Mouse (Mus musculus) intestine, postnatal 0 days (tissue): Measurements from ENCODE around the gene Frs3. TPM values are rescaled to one million over a fixed set of nuclear protein-coding genes. Genes with fewer than 3 reads are reported as not detected.
A peak's percentile ranks its signal among the peaks of the same experiment; 100 is the strongest.

Source experiments
- ATAC-seq: fragments of 200-750 bp; cut with Nextera tagmentation; 2 replicates; pipeline ENCODE4 v1.8.0; 2017; ENCODE audit warnings: mild to moderate bottlenecking, moderate TSS enrichment, moderate library complexity
- H3K27ac ChIP-seq: fragments of 300-500 bp; sonication (generic); 2 replicates; pipeline ENCODE4 v1.5.1; 2014; ENCODE audit warnings: mild to moderate bottlenecking, low read depth, low read length, moderate library complexity
- H3K27me3 ChIP-seq: fragments of 300-500 bp; sonication (generic); replicated peaks from 2 replicates; pipeline ENCODE4 v1.6.1; 2014; ENCODE audit warnings: low read length, mixed read lengths; ENCODE audit not compliant: control insufficient read depth, insufficient read depth
- H3K36me3 ChIP-seq: fragments of 300-500 bp; sonication (generic); 2 replicates; pipeline ENCODE4 v1.6.1; 2014; ENCODE audit warnings: mild to moderate bottlenecking, moderate library complexity; ENCODE audit not compliant: control insufficient read depth, insufficient read depth
- H3K4me1 ChIP-seq: fragments of 300-500 bp; sonication (generic); replicated peaks from 2 replicates; pipeline ENCODE4 v1.6.1; 2014; ENCODE audit warnings: antibody characterized with exemption, low read length, mixed read lengths; ENCODE audit not compliant: control insufficient read depth, insufficient read depth
- H3K4me2 ChIP-seq: fragments of 300-500 bp; sonication (generic); replicated peaks from 2 replicates; pipeline ENCODE4 v1.6.1; 2014; ENCODE audit warnings: low read depth, mild to moderate bottlenecking, moderate library complexity
- H3K4me3 ChIP-seq: fragments of 300-500 bp; sonication (generic); 2 replicates; pipeline ENCODE4 v1.5.1; 2014; ENCODE audit warnings: low read depth, low read length
- H3K9ac ChIP-seq: fragments of 300-500 bp; sonication (generic); 2 replicates; pipeline ENCODE4 v1.6.1; 2014; ENCODE audit warnings: mild to moderate bottlenecking, low read depth, low read length
- H3K9me3 ChIP-seq: fragments of 300-500 bp; sonication (generic); 2 replicates; pipeline ENCODE4 v1.6.1; 2016; ENCODE audit warnings: mixed run types; ENCODE audit not compliant: control insufficient read depth
- CTCF ChIP-seq: sonication (generic); IDR thresholded peaks from 2 replicates; pipeline ENCODE4 v1.5.1; 2016; ENCODE audit warnings: low read depth, mild to moderate bottlenecking, control low read depth, antibody characterized with exemption, moderate library complexity
- WGBS: fragments of 180-500 bp; shearing (Covaris S2); extraction: QIAGEN DNeasy Blood & Tissue Kit; methylation state at CpG from one replicate; pipeline ENCODE4 v1.1.7; 2014; 5-methylcytosine and 5-hydroxymethylcytosine counted together
- polyA plus RNA-seq: library from polyadenylated mRNA; unstranded; fragments of >200 nt; fragmentation: Nextera tagmentation; extraction: Ambion mirVana; gene quantifications from 2 replicates; pipeline ENCODE4 v1.2.1, GENCODE M21; 2015

Frs3 gene
- polyA plus RNA-seq, 1 experiment from 2014 or later, result 2.9 TPM

DNA sequence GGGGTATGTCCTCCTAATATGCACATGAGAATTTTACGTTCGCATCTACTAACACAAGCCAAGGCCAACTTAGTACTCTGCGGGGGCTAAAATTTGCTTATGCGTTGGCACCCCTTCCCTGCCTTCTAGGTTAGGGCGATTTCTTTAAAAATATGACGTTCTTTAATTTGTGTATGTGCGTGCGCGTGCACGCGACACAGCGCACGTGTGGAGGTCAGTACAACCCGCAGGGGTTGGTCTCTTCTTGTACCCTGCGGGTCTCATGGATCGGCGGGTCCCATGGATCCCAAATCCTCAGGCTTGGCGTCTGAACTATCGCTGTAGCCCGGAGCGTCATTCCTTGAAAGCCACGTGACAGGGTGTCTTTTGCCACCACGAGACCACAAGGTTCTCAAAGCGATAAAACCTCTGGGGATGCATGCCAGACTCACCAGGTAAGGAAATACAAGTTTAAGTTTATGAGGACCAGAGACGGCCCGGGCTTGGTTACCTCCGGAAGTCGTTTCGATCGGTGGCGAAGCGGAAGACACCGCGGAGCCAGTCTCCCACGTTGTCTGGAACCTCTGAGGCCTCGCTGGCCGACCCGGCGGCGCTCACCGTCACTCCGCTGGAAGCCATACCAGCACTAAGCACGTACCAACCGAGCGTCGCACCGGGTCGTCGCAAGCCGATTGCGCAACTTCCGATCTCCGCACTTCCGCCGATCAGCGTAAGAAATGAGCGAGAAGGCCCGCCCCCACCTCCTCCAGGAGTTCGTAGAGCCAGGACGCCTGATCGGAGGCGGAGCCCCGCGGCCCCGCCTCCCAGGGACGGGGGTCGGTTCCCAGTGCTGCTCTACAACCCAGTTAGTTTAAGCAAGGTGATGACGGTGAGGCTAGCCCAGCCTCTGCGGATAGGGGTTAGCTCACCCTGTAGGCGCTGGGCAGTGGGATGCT lies 1.2 kb upstream of the Frs3 start:
- Histone ChIP-seq H3K36me3 (peaks cover 14% of the 10 kb centered on the region), H3K4me3 (peak overlapping the region; percentile 87), H3K9me3 (no peaks in the 10 kb centered on the region), H3K4me2 (peak overlapping the region; percentile 100), H3K4me1 (peaks cover 8% of the 10 kb centered on the region), H3K9ac (peak overlapping the region; percentile 75), H3K27me3 (no peaks in the 10 kb centered on the region), H3K27ac (peak overlapping the region; percentile 90)
- no peak for TF ChIP-seq CTCF
- ATAC-seq, result peak; percentile 92
- under 1% methylated on average over 70 of the region's 70 CpGs for WGBS

GRCm38 (mm10) chr17:47688344-47688607 lies 554 bp upstream of the Frs3 start, which contains the start of gene Tomm6:
Gene Tomm6 (minus strand): TSS chr17:47688386.
- H3K4me1 ChIP-seq, result peaks cover 8% of the 10 kb centered on the region
- H3K9me3 ChIP-seq, result no peaks in the 10 kb centered on the region
- under 1% methylated on average over 9 of the region's 9 CpGs for WGBS
- peak within 1 kb of the TSS; percentile 87 for H3K4me3 ChIP-seq
- H3K9ac ChIP-seq, result peak within 1 kb of the TSS; percentile 75
- H3K27ac ChIP-seq, result peak within 1 kb of the TSS; percentile 90
- no peak; the same call in 1 of the 2 replicates for ATAC-seq
- peaks cover 13% of the 10 kb centered on the region for H3K36me3 ChIP-seq
- no peak for TF ChIP-seq CTCF
- H3K27me3 ChIP-seq, result no peaks in the 10 kb centered on the region
- H3K4me2 ChIP-seq, result peak within 1 kb of the TSS; percentile 100

- WGBS, result 87% methylated on average over 8 of the region's 8 CpGs
Observed at GRCm38 (mm10) chr17:47689894-47690293, 1.1 kb downstream of the Frs3 start.

GRCm38 (mm10) chr17:47691650-47692049 lies 2.8 kb downstream of the Frs3 start:
- H3K36me3 ChIP-seq, result no peaks in the 10 kb centered on the region
- no peaks in the 10 kb centered on the region for H3K9me3 ChIP-seq
- H3K27me3 ChIP-seq, result no peaks in the 10 kb centered on the region
- H3K4me1 ChIP-seq, result peaks cover 8% of the 10 kb centered on the region
- no peak overlapping the region for H3K27ac ChIP-seq
- H3K4me3 ChIP-seq, result no peak overlapping the region
- WGBS, result 95% methylated on average over 3 of the region's 3 CpGs
- H3K9ac ChIP-seq, result no peak overlapping the region
- H3K4me2 ChIP-seq, result no peak overlapping the region
- ATAC-seq, result no peak
- TF ChIP-seq CTCF, result no peak

More at GRCm38 (mm10) chr17:47689894-47690293, 1.1 kb downstream of the Frs3 start:
- peaks cover 8% of the 10 kb centered on the region for H3K4me1 ChIP-seq
- H3K4me2 ChIP-seq, result no peak overlapping the region; the same call in 1 of the 2 replicates
- no peaks in the 10 kb centered on the region for H3K27me3 ChIP-seq
- H3K4me3 ChIP-seq, result no peak overlapping the region
- H3K9me3 ChIP-seq, result no peaks in the 10 kb centered on the region
- H3K27ac ChIP-seq, result no peak overlapping the region
- no peak for TF ChIP-seq CTCF
- no peak overlapping the region for H3K9ac ChIP-seq
- no peak for ATAC-seq
- H3K36me3 ChIP-seq, result peaks cover under 1% of the 10 kb centered on the region; the same call in 1 of the 2 replicates

- Histone ChIP-seq H3K36me3 (no peaks in the 10 kb centered on the region; the same call in 1 of the 2 replicates), H3K4me3 (peak overlapping the region; percentile 79), H3K27me3 (no peaks in the 10 kb centered on the region), H3K4me1 (peaks cover 3% of the 10 kb centered on the region; the same call in 1 of the 2 replicates), H3K4me2 (peak overlapping the region; percentile 93), H3K9me3 (no peaks in the 10 kb centered on the region), H3K27ac (no peak overlapping the region), H3K9ac (peak overlapping the region; percentile 74; the same call in 1 of the 2 replicates)
- WGBS, result 47% methylated on average over 13 of the region's 13 CpGs
- no peak for ATAC-seq
- TF ChIP-seq CTCF, result no peak
Observed at GRCm38 (mm10) chr17:47693671-47694441, 5.0 kb downstream of the Frs3 start.

- peak within 1 kb of the TSS; percentile 79 for H3K4me3 ChIP-seq
- peaks cover under 1% of the 10 kb centered on the region; the same call in 1 of the 2 replicates for H3K4me1 ChIP-seq
- no peak for TF ChIP-seq CTCF
- no peak for ATAC-seq
- no peaks in the 10 kb centered on the region for H3K9me3 ChIP-seq
- peak within 1 kb of the TSS; percentile 93 for H3K4me2 ChIP-seq
- H3K9ac ChIP-seq, result peak within 1 kb of the TSS; percentile 74
- no peaks in the 10 kb centered on the region; the same call in 1 of the 2 replicates for H3K36me3 ChIP-seq
- no peaks in the 10 kb centered on the region for H3K27me3 ChIP-seq
- WGBS, result 2% methylated on average over 3 of the region's 3 CpGs
- peak within 1 kb of the TSS; percentile 35 for H3K27ac ChIP-seq
Observed at GRCm38 (mm10) chr17:47694442-47694502, 5.4 kb downstream of the Frs3 start, which contains the start of gene Gm21981. Gene Gm21981 (minus strand): TSS chr17:47694455.
